Mouse (Mus musculus): Measurements from ENCODE around the gene Lrrc51. TPM values are rescaled to one million over a fixed set of nuclear protein-coding genes. Genes with fewer than 3 reads are reported as not detected.
"Not testable (repeated sequence)": the region's sequence is repeated elsewhere in the genome, so short reads cannot be mapped to it uniquely, and the experiment has no call there.

Gene Lrrc51
- total and polyA plus RNA-seq, 3 experiments: 0.65 to 17.7 (median 4.1) TPM

GRCm38 (mm10) chr7:101936996-101937395 is 3.3 kb upstream of the Lrrc51 start:
- H3K4me3 ChIP-seq (ENCODE audit: low read depth, low read length): no peak overlapping the region
- peaks cover 31% of the 10 kb centered on the region for H3K4me1 ChIP-seq (ENCODE audit: insufficient read depth, low read depth, low read length)

GRCm38 (mm10) chr7:101935957-101936356 is 2.3 kb upstream of the Lrrc51 start:
- DNase-seq (ENCODE audit: low spot score): no peak
- Histone ChIP-seq H3K4me3 (ENCODE audit: low read depth, low read length) (no peak overlapping the region), H3K9me3 (replicated peaks) (no peaks in the 10 kb centered on the region), H3K4me1 (ENCODE audit: insufficient read depth, low read depth, low read length) (peaks cover 26% of the 10 kb centered on the region), H3K36me3 (replicated peaks) (peaks cover 53% of the 10 kb centered on the region), H3K27me3 (ENCODE audit: insufficient read depth, low read length) (no peaks in the 10 kb centered on the region)
- TF ChIP-seq POLR2AphosphoS5 (IDR thresholded peaks at IDR 0.05; ENCODE audit: insufficient replicate concordance, low read depth, low read length) (no peak), TAL1 (conservative IDR thresholded peaks at IDR 0.05; ENCODE audit: low read depth, low read length) (no peak), GATA2 (IDR thresholded peaks at IDR 0.05; ENCODE audit: borderline replicate concordance, low read depth, low read length) (no peak), CTCF (IDR thresholded peaks at IDR 0.05; ENCODE audit: low read depth, low read length) (no peak), GATA1 (IDR thresholded peaks at IDR 0.05; ENCODE audit: borderline replicate concordance, low read length) (no peak)
- no peak for ATAC-seq (ENCODE audit: extremely low read depth, insufficient number of reproducible peaks, low FRiP score, poor library complexity, severe bottlenecking)

More at GRCm38 (mm10) chr7:101936996-101937395, 3.3 kb upstream of the Lrrc51 start:
- DNase-seq (ENCODE audit: low spot score) (no peak), ATAC-seq (ENCODE audit: extremely low read depth, insufficient number of reproducible peaks, low FRiP score, poor library complexity, severe bottlenecking) (no peak)
- Histone ChIP-seq H3K9me3 (replicated peaks) (no peaks in the 10 kb centered on the region), H3K36me3 (replicated peaks) (peaks cover 47% of the 10 kb centered on the region), H3K27me3 (ENCODE audit: insufficient read depth, low read length) (no peaks in the 10 kb centered on the region)
- TF ChIP-seq GATA2 (IDR thresholded peaks at IDR 0.05; ENCODE audit: borderline replicate concordance, low read depth, low read length) (no peak), CTCF (IDR thresholded peaks at IDR 0.05; ENCODE audit: low read depth, low read length) (no peak), POLR2AphosphoS5 (IDR thresholded peaks at IDR 0.05; ENCODE audit: insufficient replicate concordance, low read depth, low read length) (no peak), TAL1 (conservative IDR thresholded peaks at IDR 0.05; ENCODE audit: low read depth, low read length) (no peak), GATA1 (IDR thresholded peaks at IDR 0.05; ENCODE audit: borderline replicate concordance, low read length) (no peak)

GRCm38 (mm10) chr7:101933300-101933699 is 395 bp downstream of the Lrrc51 start:
- H3K9me3 ChIP-seq (replicated peaks): no peaks in the 10 kb centered on the region
- peaks cover 21% of the 10 kb centered on the region for H3K4me1 ChIP-seq (ENCODE audit: insufficient read depth, low read depth, low read length)
- no peaks in the 10 kb centered on the region for H3K27me3 ChIP-seq (ENCODE audit: insufficient read depth, low read length)
- H3K4me3 ChIP-seq (ENCODE audit: low read depth, low read length): peak overlapping the region; percentile 83
- peaks cover 38% of the 10 kb centered on the region for H3K36me3 ChIP-seq (replicated peaks)
- TF ChIP-seq TAL1 (conservative IDR thresholded peaks at IDR 0.05; ENCODE audit: low read depth, low read length): no peak
- TF ChIP-seq GATA2 (IDR thresholded peaks at IDR 0.05; ENCODE audit: borderline replicate concordance, low read depth, low read length): no peak
- no peak for TF ChIP-seq CTCF (IDR thresholded peaks at IDR 0.05; ENCODE audit: low read depth, low read length)
- TF ChIP-seq GATA1 (IDR thresholded peaks at IDR 0.05; ENCODE audit: borderline replicate concordance, low read length): no peak
- TF ChIP-seq POLR2AphosphoS5 (IDR thresholded peaks at IDR 0.05; ENCODE audit: insufficient replicate concordance, low read depth, low read length): no peak
- ATAC-seq (ENCODE audit: extremely low read depth, insufficient number of reproducible peaks, low FRiP score, poor library complexity, severe bottlenecking) (no peak), DNase-seq (ENCODE audit: low spot score) (peak; percentile 21)

DNA sequence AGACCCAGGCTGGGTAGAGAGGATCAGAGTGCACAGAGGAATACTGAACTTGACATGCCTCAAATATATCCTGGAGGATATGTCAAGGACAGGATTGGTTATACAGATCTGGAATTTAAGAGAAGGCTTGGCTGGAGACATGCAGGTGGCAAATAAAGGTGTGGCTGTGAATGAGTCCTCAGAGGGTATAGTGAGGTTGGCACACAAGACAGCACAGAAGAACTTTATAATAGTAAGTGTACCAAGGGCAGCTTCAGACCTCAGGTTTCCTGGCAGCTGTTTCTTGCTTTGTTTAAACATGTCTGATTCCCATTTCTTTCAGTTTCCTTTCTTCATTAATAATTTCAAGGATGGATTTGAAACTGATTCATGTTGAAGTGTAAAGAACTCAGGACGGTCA is 1.1 kb downstream of the Lrrc51 start:
- Histone ChIP-seq H3K4me1 (ENCODE audit: insufficient read depth, low read depth, low read length) (peaks cover 21% of the 10 kb centered on the region), H3K9me3 (replicated peaks) (no peaks in the 10 kb centered on the region), H3K36me3 (replicated peaks) (peaks cover 36% of the 10 kb centered on the region), H3K27me3 (ENCODE audit: insufficient read depth, low read length) (no peaks in the 10 kb centered on the region), H3K4me3 (ENCODE audit: low read depth, low read length) (no peak overlapping the region; the same call in 1 of the 2 replicates)
- no peak for TF ChIP-seq POLR2AphosphoS5 (IDR thresholded peaks at IDR 0.05; ENCODE audit: insufficient replicate concordance, low read depth, low read length)
- TF ChIP-seq GATA2 (IDR thresholded peaks at IDR 0.05; ENCODE audit: borderline replicate concordance, low read depth, low read length): no peak
- no peak for TF ChIP-seq GATA1 (IDR thresholded peaks at IDR 0.05; ENCODE audit: borderline replicate concordance, low read length)
- TF ChIP-seq CTCF (IDR thresholded peaks at IDR 0.05; ENCODE audit: low read depth, low read length): no peak
- TF ChIP-seq TAL1 (conservative IDR thresholded peaks at IDR 0.05; ENCODE audit: low read depth, low read length): no peak
- ATAC-seq (ENCODE audit: extremely low read depth, insufficient number of reproducible peaks, low FRiP score, poor library complexity, severe bottlenecking): no peak
- DNase-seq (ENCODE audit: low spot score): no peak

- Histone ChIP-seq H3K9me3 (replicated peaks) (no peaks in the 10 kb centered on the region), H3K36me3 (replicated peaks) (peaks cover 22% of the 10 kb centered on the region), H3K4me3 (ENCODE audit: low read depth, low read length) (no peak overlapping the region), H3K27me3 (ENCODE audit: insufficient read depth, low read length) (no peaks in the 10 kb centered on the region), H3K4me1 (ENCODE audit: insufficient read depth, low read depth, low read length) (peaks cover 7% of the 10 kb centered on the region)
- no peak for TF ChIP-seq CTCF (IDR thresholded peaks at IDR 0.05; ENCODE audit: low read depth, low read length)
- ATAC-seq (ENCODE audit: extremely low read depth, insufficient number of reproducible peaks, low FRiP score, poor library complexity, severe bottlenecking): no peak
- DNase-seq (ENCODE audit: low spot score): no peak
Observed at GRCm38 (mm10) chr7:101928093-101928492, 5.6 kb downstream of the Lrrc51 start.

- not testable (repeated sequence) for H3K4me1 ChIP-seq (ENCODE audit: insufficient read depth, low read depth, low read length); H3K27me3 ChIP-seq (ENCODE audit: insufficient read depth, low read length); DNase-seq (ENCODE audit: low spot score); H3K9me3 ChIP-seq (replicated peaks); H3K4me3 ChIP-seq (ENCODE audit: low read depth, low read length); ATAC-seq (ENCODE audit: extremely low read depth, insufficient number of reproducible peaks, low FRiP score, poor library complexity, severe bottlenecking)
- peaks cover 16% of the 10 kb centered on the region for H3K36me3 ChIP-seq (replicated peaks)
Observed at GRCm38 (mm10) chr7:101925892-101926291, 7.8 kb downstream of the Lrrc51 start.

DNA sequence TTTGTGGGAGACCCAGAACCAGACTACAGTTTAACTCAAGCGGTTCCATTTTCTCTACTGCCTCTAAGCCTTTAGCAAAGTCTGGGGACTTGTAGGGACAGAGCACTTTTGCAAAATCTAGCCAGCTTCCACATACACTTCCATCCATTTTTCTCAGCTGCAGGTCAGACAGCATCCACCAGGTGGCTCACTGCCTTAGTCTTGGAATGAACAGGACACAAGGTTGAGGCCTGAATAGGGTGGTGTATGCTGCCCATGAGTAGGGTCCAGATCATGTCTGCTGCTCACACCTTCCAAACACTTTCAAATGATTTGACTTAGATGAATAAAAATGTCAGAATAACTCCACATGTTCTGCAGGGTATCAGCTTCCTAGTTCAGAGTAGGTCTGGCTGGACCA is 15.6 kb downstream of the Lrrc51 start:
- no peak; the same call in 1 of the 2 replicates for ATAC-seq (ENCODE audit: extremely low read depth, insufficient number of reproducible peaks, low FRiP score, poor library complexity, severe bottlenecking)
- peak; percentile 42 for DNase-seq (ENCODE audit: low spot score)

More for the DNA sequence above, 15.6 kb downstream of the Lrrc51 start:
- Histone ChIP-seq H3K9me3 (replicated peaks) (no peaks in the 10 kb centered on the region), H3K4me1 (ENCODE audit: insufficient read depth, low read depth, low read length) (no peaks in the 10 kb centered on the region), H3K27me3 (ENCODE audit: insufficient read depth, low read length) (no peaks in the 10 kb centered on the region), H3K4me3 (ENCODE audit: low read depth, low read length) (no peak overlapping the region), H3K36me3 (replicated peaks) (peaks cover 41% of the 10 kb centered on the region)
- no peak for TF ChIP-seq GATA1 (IDR thresholded peaks at IDR 0.05; ENCODE audit: borderline replicate concordance, low read length)
- TF ChIP-seq CTCF (IDR thresholded peaks at IDR 0.05; ENCODE audit: low read depth, low read length): peak; percentile 52
- TF ChIP-seq POLR2AphosphoS5 (IDR thresholded peaks at IDR 0.05; ENCODE audit: insufficient replicate concordance, low read depth, low read length): no peak
